Mouse (Mus musculus) testis, adult 2 months (tissue): Measurements from ENCODE around the gene Notch4. TPM values are rescaled to one million over a fixed set of nuclear protein-coding genes. Genes with fewer than 3 reads are reported as not detected.
A peak's percentile ranks its signal among the peaks of the same experiment; 100 is the strongest.

ENCODE experiments used
- H3K27ac ChIP-seq: fragments of 200-500 bp; 2 replicates; pipeline ENCODE4 v1.5.1; 2012; ENCODE audit warnings: low read depth, low read length; ENCODE audit not compliant: control insufficient read depth, insufficient read depth
- H3K27me3 ChIP-seq: fragments of 200-500 bp; 2 replicates; pipeline ENCODE4 v1.6.1; 2012; ENCODE audit warnings: mild to moderate bottlenecking, low read length, moderate library complexity; ENCODE audit not compliant: control insufficient read depth, insufficient read depth
- H3K36me3 ChIP-seq: fragments of 200-500 bp; 2 replicates; pipeline ENCODE4 v1.6.1; 2012; ENCODE audit warnings: mild to moderate bottlenecking, low read length; ENCODE audit not compliant: control insufficient read depth, insufficient read depth
- H3K4me1 ChIP-seq: fragments of 200-500 bp; 2 replicates; pipeline ENCODE4 v1.6.1; 2012; ENCODE audit warnings: low read length; ENCODE audit not compliant: control insufficient read depth, insufficient read depth
- H3K4me3 ChIP-seq: fragments of 200-500 bp; 2 replicates; pipeline ENCODE4 v1.5.1; 2012; ENCODE audit warnings: low read depth, mild to moderate bottlenecking, low read length, moderate library complexity, mixed read lengths; ENCODE audit not compliant: control insufficient read depth
- CTCF ChIP-seq: fragments of 200-500 bp; IDR thresholded peaks from 2 replicates; pipeline ENCODE4 v1.5.1; 2012; ENCODE audit warnings: low read depth, mild to moderate bottlenecking, inconsistent platforms, low read length, moderate library complexity; ENCODE audit not compliant: control insufficient read depth, insufficient read depth, insufficient replicate concordance
- POLR2A ChIP-seq: fragments of 200-500 bp; IDR thresholded peaks from 2 replicates; pipeline ENCODE4 v1.6.1; 2012; ENCODE audit warnings: low read depth, mild to moderate bottlenecking, inconsistent platforms, low read length, moderate library complexity; ENCODE audit not compliant: control insufficient read depth
- polyA plus RNA-seq: library from polyadenylated mRNA; depleted of rRNA; stranded (reverse); fragments of >200 nt; gene quantifications from 2 replicates; pipeline ENCODE4 v1.2.3, GENCODE M21; 2012; rRNA removed

The Notch4 gene
- polyA plus RNA-seq, 1 experiment = 7.2 TPM

DNA sequence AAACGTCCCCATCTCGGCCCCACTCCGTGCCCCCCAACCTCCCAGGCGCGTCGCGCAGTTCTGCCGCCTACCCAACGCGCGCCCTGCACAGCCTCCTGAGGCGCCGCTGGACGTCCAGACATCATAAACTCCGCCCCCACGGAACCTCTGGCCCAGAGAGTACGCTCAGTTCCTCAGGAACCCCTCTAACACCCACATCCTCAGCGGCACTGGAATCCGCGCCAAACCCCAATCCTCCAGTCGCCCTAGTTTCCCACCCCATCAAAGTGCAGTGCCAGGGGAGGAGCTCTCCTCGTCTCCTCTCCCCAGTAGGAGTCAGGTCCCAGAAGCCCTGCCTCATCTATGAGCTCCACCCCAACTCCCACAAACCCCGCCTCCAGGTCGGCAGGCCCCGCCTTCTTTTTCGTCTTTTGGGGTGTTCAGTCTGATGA, 68.2 kb downstream of the Notch4 start:
- Histone ChIP-seq H3K36me3 (no peaks in the 10 kb centered on the region), H3K27me3 (peaks cover 5% of the 10 kb centered on the region; the same call in 1 of the 2 replicates), H3K4me3 (peak overlapping the region; percentile 71), H3K27ac (no peak overlapping the region), H3K4me1 (peaks cover 36% of the 10 kb centered on the region)
- TF ChIP-seq CTCF = no peak
- no peak for TF ChIP-seq POLR2A

DNA sequence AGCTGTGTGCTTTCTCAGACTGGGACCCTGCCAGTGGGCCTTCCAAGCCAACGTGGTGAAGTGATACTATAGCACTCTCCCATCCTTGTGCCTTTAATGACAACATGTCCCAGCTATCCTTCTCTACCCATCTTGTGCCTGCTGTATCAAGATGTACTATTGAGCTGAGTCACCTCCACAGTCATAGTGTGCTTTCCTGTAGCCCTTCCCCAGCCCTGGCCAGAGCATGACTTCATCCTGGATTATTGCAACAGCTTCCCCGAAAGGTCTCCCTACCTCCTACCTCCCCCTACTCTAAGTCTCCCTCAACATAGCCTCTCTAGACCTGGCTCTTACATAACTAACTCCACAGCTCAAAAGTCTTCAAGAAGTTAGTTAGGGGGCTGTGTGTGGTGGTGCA, 71.6 kb downstream of the Notch4 start:
- H3K4me3 ChIP-seq = no peak overlapping the region
- H3K27ac ChIP-seq = no peak overlapping the region
- H3K27me3 ChIP-seq = peaks cover 3% of the 10 kb centered on the region; the same call in 1 of the 2 replicates
- no peaks in the 10 kb centered on the region for H3K36me3 ChIP-seq
- peaks cover 21% of the 10 kb centered on the region for H3K4me1 ChIP-seq
- no peak for TF ChIP-seq POLR2A
- TF ChIP-seq CTCF = no peak

DNA sequence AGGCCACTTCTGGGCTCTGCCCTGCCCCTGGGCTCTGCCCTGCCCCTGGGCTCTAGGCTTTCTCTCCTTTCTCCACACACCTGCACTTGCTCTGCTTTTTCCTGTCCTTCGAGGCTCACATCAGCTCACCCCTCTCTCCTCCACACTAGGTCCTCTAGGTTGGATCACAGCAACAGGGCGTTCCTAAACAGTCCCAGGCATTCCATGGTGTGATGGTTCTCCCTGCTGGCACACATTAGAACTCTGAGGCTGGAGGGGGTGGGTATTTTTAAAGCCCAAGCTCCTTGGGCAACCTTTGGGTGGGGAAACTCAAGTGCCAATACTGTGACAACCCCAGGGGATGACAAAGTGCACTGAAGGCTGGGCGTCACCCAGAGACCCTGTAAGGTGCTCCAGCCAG, 73.4 kb downstream of the Notch4 start:
- H3K36me3 ChIP-seq = no peaks in the 10 kb centered on the region
- peak overlapping the region; percentile 41 for H3K4me3 ChIP-seq
- H3K27me3 ChIP-seq = no peaks in the 10 kb centered on the region
- H3K27ac ChIP-seq = no peak overlapping the region
- TF ChIP-seq CTCF = no peak
- TF ChIP-seq POLR2A = no peak
- H3K4me1 ChIP-seq = peaks cover 7% of the 10 kb centered on the region

Other genes starting within 250 kb of the Notch4 start
- gene H2-Eb2, start 238.6 kb upstream of the Notch4 start, polyA plus RNA-seq = not detected in 2 replicates
- gene Btnl2, start 209.4 kb upstream of the Notch4 start, polyA plus RNA-seq = 0.16 and 0.21 TPM in 2 replicates
- 0.14 and 0.15 TPM in 2 replicates for gene Btnl1, start 187.1 kb upstream of the Notch4 start, polyA plus RNA-seq
- gene BC051142, start 165.4 kb upstream of the Notch4 start, polyA plus RNA-seq = 883 and 1,115 TPM in 2 replicates
- 0.09 TPM in 1 of 2 replicates, not detected in the other for gene Btnl4, start 87.0 kb upstream of the Notch4 start, polyA plus RNA-seq
- not detected in 2 replicates for gene Btnl6, start 46.9 kb upstream of the Notch4 start, polyA plus RNA-seq
- gene Gpsm3, start 25.5 kb downstream of the Notch4 start, polyA plus RNA-seq = 1.7 and 1.9 TPM in 2 replicates
- 9.6 and 11.2 TPM in 2 replicates for gene Pbx2, start 27.0 kb downstream of the Notch4 start, polyA plus RNA-seq
- 0.43 and 0.66 TPM in 2 replicates for gene Ager, start 33.6 kb downstream of the Notch4 start, polyA plus RNA-seq
- gene Rnf5, start 39.4 kb downstream of the Notch4 start, polyA plus RNA-seq = 56.6 and 63.4 TPM in 2 replicates
- 891 and 908 TPM in 2 replicates for gene Agpat1, start 40.0 kb downstream of the Notch4 start, polyA plus RNA-seq
- gene Egfl8, start 51.7 kb downstream of the Notch4 start, polyA plus RNA-seq = 0.53 and 0.54 TPM in 2 replicates
- 15.9 and 20.2 TPM in 2 replicates for gene Ppt2, start 64.2 kb downstream of the Notch4 start, polyA plus RNA-seq
- 1.5 and 1.6 TPM in 2 replicates for gene Prrt1, start 65.3 kb downstream of the Notch4 start, polyA plus RNA-seq
- gene Fkbpl, start 80.5 kb downstream of the Notch4 start, polyA plus RNA-seq = 156 and 172 TPM in 2 replicates
- 27.9 and 28.4 TPM in 2 replicates for gene Atf6b, start 82.9 kb downstream of the Notch4 start, polyA plus RNA-seq
- 0.77 and 1.9 TPM in 2 replicates for gene Tnxb, start 106.3 kb downstream of the Notch4 start, polyA plus RNA-seq
- 15.0 and 17.6 TPM in 2 replicates for gene C4b, start 179.6 kb downstream of the Notch4 start, polyA plus RNA-seq
- gene Cyp21a1, start 240.3 kb downstream of the Notch4 start, polyA plus RNA-seq = 1.1 and 1.4 TPM in 2 replicates